Mouse (Mus musculus) left cerebral cortex, adult 8-10 months (tissue): ENCODE data around the gene B4galt2. TPM values are rescaled to one million over a fixed set of nuclear protein-coding genes. Genes with fewer than 3 reads are reported as not detected.

Experiments used
- DNase-seq, 2 experiments: peaks; one replicate each; pipeline ENCODE4 v3.0.0; 2022; ENCODE audit warnings: low spot score in 2 of 2
- total RNA-seq, 4 experiments: library from RNA; stranded (reverse); gene quantifications; 2 replicates each; pipeline ENCODE4 v1.2.4; 2022

The B4galt2 gene
- 10 to 100 TPM; 73.0 to 85.0 (median 79.7) TPM for total RNA-seq

DNA sequence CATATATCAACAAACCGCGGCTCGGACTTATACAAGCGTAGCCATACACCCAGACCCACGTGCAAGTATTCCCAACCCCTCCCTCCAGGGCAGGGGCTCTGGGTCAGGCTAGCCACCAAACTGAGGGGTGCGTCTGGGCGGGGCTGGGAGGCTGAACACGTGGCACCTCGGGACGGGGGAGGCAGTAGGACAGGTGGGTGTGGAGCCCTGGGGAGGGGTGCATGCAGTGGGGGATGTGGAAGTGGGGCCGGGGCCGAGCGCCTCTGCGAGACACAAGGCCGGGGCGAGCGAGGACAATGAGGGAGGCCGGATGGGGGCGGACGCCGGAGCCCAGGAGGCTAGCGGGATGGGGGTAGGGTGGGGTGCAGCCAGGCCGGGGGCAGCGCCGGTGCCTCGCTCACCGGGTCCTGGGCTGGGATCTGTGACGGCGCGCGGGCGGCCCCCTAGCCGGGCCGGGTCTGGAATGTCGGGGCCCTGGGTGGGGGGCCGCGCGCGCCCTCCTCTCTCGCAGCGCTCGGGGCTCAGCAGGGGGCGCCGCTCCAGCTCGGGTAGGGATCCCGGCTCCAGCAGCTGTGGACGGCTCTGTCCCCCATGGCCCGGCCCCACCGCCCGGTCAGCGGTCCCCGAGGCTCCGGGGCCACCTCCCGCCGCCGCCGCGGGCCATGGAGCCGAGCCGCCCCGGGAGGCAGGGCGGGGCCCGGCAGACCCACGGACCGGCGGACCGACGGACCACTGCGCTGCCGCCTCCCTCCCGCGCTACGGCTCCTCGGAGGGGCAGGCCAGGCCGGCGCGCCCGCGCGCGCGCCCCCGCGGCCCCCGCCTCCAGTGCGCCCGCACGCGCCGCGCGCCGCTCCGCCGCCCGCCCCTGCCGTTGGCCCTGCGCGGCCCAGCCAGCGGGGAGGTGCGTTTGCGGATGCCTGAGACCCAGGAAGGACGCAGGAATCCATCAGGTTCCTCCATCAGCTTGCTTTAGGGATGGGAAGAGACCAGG lies at the start of gene B4galt2:
Gene B4galt2 (minus strand): TSS at position 787 of the 991 bp plus-strand sequence.
- DNase-seq, result peak in 1 of 2 experiments; percentile 53

DNA sequence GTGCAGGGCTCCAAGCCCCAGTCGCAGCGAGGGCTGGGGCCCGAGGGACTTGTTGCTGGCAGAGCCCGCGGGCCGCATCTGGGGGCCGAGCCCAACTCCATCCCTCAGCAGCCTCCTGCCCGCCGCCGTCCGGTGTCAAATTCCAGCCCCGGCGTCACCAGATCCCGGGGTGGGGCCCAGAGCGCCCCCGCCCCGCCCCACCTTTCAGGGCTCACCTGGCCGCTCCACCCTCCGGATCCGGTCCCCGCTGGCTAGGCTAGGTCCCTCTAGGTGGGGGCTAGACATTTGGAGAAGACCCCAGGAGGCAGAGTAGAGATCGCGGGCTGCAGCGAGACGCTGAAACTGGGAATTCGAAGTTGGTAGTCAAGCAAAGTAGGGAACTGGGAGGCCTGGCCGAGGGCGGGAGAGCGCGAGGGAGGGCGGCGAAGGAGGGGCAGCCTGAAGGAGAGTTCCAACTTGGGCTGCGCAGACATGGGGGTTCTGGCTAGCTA lies 46.1 kb upstream of the B4galt2 start, which contains the start of gene Artn:
Gene Artn (minus strand): TSS at position 373 of the 491 bp plus-strand sequence.
- DNase-seq, result no peak

DNA sequence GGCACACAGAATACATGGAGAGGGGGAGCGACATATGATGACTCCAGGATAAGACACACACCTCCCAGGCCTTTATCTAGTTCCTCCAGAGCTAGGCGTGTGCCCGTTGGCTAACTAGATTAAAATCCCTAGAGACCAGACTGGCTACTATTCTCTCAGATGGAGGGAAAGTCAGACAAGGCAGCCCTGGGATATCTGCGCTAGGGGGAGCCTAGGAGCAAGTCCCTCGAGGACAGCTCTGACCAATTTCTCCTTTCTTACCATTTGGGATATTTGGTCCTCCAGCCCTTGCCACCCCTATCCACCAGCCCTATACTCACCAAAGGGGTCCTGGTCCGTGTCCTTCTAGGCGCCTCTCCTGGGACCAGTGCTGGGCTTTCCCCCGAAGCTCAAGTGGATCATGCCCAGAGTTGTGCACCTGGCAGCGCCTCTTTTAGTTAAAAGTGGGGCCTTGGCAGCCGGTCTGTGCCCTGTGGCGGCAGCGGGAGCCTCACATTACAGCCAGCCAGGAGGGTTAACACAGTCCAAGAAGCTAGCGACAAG lies 45.5 kb upstream of the B4galt2 start:
- no peak for DNase-seq

DNA sequence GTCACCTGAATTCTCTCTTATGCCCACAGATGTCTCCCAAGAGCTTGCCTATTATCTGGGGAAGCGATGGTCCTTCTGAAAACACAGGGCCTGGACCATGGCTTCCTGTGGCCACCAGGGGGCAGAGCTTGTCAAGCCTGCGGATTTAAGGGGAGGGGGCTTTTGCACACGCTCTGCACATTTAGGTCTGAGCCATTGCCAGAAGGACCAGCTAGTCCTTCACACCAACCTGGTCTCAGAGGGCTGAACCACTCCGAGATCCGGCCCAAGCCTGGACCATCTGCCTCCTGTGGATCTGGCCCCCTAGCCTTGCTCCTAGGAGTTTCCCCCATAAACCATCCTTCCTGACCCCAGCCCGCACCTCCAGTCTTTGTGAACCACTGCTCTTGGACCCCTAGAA lies 44.9 kb upstream of the B4galt2 start:
- no peak for DNase-seq

DNA sequence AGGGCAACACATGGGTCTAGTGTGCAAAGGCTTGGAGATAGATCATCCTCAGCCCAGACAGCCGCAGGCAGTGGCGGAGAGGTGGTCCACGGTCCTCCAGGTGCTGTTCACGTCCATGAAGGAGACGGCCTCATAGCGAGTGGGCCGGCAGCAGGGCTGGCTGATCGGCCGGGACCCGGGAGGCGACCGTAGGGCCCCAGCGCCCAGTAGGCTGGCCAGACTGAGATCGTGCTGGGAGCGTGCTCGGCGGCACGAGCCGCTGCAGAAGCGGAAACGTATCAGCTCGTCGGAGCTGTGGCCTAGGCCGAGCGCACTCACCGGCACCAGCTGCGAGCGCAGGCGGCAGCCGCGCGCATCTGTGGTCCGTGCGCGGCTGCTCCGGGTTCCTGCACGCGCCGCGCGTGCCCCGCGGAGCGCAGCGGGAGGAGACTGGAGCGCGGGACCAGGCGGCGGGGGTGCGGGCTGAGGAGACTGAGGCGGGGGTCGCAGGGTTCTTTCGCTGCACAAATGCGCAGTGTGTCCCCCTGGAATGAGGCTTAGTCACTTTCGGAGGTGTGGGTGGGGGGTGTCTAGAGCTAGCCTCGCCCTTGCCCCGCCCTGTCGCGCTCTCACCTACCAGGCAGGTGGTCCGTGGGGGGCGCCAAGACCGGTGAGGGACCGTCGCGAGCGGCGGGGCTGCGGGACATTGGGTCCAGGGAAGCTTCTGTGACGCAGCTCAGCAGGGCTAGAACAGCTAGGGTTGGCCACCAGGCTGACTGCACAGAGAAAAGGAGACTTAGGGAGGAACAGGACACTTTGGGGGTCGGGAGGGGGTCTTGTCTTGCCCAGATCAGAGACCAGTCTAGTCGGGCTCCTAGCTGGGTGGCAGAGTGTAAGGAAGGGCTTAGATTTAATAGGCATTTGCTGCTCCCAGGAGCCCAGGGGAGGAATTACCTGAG lies 43.5 kb upstream of the B4galt2 start:
- peak in 1 of 2 experiments; percentile 61 for DNase-seq

DNA sequence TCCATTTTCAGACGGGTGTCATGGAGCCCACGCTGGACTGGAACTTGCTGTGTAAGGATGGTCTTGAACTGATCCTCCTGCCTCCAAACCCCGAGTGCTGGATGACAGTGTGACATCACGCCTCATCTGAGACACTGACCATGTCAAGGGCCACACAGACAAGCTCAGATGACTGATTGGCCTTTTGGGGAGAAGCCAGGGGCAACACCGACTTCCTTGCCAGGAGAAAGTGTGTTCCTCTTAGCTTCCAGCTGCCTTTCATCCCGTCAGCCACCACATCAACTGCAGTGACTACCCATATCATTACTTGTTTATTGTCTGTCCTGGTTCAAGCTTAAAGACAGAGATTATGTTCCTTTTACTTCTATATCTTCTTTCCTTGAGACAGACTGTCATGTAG lies 41.6 kb upstream of the B4galt2 start:
- no peak for DNase-seq

DNA sequence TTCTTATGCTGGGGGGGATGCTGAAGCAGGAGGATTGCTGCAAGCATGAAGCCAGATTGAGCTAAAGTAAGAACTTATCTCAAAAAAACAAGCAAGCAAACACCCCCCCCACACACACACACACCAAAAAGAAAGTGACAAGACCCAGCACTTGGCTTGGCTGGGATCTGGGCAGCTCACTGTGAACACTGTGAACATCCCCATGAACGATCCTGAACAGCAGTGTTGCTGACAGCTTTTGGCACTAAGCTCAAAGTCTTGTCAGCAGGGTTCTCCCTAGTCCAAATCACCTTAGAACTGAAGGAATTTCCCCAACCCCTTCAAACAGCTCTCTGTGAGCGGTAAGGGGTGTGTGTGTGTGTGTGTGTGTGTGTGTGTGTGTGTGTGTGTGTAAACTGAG lies 40.2 kb upstream of the B4galt2 start:
- DNase-seq, result no peak

DNA sequence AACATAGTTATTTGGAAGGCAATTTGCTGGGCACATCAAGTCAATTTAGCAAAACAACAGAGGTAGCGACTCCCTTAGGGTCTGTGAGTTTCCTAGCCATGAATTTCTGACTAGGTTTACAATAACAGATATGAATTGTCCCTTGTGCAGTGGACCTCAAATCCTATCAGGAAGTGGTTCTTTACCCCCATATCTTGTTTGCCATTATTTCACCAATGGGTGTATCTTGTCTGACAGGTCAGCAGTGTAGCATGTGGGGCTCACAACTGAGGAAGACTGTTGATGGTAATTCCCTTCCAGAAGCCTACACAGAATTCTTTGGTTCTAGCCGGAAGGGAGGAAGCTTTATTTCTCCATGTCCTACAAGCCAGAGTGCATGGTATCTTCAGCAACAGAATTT lies 38.1 kb upstream of the B4galt2 start:
- DNase-seq, result no peak

DNA sequence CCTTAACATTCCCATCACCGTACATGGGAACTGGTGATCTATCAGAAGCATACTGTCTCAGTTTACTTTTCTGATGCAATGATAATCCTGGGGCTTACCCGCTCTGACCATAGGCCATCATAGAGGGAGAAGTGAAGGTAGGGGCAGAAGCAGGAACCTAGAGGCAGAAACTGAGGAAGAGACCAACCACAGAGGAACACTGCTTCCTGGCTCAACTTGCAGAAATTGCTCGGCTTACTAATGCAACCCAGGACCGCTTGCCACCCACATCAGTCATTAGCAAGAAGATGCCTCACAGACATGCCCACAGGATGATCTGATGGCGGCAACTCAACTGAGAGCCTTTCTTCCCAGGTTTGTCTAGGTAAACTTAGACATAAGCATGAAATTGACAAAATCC lies 35.5 kb upstream of the B4galt2 start:
- no peak for DNase-seq

DNA sequence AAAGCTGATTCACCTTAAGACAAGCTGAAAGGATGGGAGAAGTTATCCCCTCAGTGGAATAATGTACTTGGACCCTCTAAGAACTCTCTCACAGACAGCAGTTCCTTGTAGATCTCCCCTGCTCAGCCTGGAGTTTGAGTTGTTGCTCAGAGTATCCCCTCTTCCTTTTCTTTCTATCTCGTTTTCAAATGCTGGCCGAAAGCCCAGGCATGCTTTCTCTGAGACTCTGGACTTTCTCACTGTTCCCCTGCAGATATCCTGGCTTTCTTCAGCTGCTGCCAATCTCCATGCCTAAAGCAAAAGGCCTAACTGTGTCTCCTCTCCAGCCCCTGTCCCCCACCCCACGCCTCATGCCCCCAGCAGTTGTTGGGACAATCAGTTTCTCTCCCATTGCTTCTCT lies 35.0 kb upstream of the B4galt2 start:
- DNase-seq, result no peak

DNA sequence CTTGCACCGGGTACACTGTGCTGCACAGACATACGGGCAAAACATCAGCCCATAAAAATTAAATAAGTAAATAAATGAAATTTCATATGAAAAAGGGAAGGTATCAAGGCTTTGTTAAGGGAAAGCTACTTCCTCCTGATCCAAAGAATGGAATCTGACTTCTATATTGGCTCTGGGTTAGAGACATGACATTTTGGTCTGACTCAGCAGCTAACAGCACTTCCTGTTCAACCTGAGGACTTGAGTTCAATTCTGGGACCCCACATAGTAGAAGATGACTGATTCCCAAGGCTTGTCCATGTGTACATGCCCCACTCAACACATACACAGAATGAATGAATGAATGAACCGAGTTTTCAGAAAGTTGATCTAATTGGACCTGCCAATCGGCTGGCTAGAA lies 34.6 kb upstream of the B4galt2 start:
- DNase-seq, result no peak

DNA sequence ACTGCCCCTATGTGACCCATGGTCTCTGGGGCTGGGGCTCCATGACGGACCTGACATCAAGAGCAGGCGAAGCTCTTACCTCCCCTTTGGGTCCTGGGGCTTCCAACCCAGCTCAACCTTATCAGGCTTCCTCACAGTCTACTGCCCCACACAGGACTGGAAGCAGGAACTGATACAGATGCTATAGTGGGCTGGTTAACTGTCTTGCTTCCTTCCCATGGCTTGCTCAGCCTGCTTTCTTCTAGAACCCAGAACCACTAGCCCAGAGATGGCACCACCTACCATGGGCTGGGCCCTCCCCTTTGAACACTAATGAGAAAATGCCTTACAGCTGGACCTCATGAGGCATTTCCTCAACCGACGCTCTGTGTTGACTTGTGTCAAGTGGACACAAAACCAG lies 34.1 kb upstream of the B4galt2 start:
- no peak for DNase-seq

DNA sequence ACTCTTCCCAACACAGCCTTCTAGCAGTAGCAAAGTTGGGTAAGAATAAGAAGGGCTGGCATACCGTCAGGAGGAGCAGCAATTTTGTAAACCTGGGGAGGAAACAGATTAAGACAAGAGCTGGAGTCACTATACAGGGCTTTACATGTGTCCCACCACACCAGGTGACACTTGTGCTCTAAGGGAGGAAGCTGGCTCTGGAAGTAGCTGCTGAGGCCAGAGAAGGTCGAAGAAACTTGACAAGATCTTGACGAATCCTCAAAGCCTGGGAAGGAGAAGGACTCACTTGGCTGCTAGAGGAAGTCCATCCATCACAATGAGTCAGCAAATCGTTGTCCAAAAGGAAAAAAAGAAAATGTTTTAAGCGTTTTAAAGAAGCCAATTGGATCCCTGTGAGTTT lies 33.1 kb upstream of the B4galt2 start:
- DNase-seq, result no peak

DNA sequence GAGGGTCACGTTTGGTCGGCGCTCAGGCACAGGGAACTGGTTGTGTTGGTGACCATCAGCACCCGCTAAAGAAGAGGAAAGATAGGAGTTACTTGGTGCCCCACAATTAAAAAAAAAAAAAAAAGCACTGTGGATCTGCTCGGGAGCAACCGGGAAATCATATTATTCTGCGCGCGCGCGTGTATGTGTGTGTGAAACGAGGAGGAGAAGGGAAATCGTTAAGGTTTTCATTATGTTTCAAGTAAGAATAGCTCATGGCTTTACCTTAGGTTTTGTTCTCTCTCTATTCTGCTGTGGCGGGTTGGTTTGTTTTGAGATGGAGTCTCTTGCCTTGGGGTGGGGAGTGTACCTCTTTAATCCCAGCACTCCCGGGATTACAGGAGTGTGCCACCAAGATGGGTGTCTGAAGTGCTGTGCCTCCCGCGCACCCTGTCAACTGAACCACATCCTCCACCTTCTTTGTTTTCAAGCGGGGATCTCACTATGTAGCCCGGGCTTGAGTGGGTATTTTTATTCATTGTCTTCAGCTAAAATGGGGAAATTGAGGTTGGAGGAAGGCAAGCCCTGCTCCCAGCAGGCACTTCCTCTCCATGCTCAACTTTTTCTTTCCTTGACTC lies 32.3 kb upstream of the B4galt2 start:
- peak in 1 of 2 experiments; percentile 31 for DNase-seq

DNA sequence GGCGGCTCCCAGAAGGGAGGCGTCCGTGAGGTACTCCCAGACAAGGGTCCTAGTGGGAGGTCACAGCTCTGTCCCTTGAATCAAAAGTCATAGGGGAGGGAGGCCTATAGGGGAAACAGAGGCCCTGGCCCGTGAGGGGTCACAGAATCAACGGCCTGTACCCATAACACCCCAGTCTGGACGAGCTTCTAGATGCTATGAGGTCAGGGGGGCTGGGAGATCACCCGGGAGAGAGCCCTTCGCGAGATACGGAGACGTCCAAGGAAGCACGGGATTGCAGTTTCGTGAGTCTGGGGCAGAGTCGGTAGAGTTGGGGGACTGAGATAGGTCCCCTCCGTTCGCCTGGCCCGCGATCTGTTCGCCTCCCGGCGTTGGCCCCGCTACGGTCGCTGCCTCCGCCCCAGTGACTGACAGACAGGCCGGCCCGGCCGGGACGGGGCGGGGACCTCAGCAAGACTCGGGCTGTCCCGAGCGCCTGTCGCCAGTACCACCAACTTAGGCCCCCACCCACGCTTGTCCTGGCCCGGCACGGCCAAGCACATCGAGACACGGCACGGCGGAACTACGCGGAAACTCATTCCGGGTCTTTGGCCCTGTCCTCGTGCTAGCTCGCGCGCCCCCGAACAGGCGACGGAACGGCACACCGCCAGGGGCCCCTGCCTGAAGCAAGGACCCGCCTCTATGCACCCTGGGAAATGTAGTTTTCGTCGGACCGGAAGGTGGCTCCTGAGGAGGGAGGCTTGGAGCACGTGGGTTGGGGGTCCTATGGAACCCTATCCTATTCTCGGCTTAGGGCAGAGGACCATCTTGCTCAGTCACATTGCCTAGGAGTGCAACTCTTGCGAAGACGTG lies 31.5 kb upstream of the B4galt2 start, which contains the start of gene Ipo13:
Gene Ipo13 (minus strand): TSS at position 409 of the 852 bp plus-strand sequence.
- DNase-seq, result peak; percentile 91 to 95

DNA sequence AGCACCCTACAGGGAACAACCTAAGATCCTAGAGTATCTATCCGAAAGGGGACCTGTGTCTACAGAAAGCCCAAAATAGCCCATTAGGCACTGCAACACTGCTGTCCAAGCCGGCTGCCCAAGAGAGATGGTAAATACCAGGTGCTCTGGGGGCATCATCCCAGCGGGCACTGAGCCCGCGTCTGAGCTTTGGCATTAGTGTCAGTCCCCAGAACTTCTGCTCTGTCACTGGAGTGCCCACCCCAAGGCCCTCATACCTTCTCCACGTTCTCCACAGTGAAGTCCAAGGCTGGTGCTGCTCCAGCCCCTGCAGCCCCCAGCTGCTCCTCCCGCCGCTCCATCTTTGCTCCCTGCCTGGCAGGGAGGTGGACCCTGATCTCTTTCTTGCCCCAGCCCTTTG lies 30.7 kb upstream of the B4galt2 start:
- DNase-seq, result peak in 1 of 2 experiments; percentile 36

DNA sequence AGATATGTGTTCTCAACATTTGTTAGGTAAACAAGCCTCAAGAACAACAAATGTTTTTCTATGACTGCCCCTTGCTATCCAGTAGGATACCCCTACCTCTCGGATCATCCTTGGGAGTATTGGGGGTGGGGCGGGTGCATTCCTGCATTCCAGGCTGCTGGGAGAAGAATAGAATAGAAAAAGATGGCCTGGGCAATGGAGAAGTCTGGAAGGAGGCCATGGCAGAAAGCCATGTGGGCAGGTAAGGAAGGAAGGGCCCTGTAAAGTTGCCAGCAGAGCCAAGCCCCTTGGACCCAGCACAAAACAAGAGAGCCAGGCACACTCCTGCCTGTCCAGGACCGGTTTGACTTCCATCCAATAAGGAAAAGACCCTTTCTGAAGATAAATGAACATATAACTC lies 30.1 kb upstream of the B4galt2 start:
- DNase-seq, result peak in 1 of 2 experiments; percentile 33

DNA sequence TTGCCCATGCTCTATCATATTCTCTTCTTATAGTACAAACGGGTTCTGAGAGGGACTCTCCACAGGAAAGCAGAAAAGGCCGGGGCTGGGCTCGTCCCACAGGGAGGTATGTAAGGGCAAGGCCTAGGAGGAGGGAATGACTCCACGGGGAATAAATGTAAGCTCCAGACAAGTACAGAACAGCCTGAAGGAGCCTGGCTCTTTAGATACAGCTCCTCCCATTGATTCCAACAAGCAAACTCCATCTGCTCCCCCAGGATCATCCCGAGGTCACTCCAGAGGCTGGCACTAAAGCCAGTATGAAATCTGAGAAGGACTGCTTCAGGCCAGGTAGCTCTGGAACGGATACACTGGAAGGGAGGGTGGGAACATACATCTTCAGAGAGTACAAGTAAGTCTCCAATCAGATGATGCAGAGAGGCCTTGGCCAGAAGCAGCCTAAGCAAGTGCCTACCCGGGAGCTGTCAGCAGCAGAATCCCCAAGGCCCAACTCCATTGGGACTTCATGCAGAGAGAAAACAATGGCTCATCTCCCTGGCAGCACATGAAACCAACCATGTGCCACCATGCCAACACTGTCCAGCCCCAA lies 29.5 kb upstream of the B4galt2 start:
- DNase-seq, result no peak

DNA sequence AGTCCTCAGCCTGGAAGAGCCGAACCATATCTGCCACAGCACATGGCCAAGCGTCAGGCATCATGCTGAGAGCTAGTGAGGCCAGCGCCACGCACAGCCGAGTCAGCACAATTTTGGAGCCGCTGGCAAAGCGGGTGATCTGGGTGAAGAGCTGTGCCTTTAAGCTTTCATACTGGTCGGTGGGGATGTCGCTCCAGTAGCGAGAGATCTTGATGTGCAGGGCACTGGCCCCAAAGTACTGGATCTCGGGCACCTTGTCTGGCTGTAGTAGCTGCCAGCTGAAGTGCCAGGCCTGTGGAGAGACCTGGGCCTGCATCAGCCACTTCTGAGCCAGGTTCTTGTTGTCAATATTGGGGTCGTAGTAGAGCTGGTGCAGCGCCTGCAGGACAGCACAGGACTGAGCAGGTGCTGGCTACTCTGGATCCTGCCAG lies 28.9 kb upstream of the B4galt2 start:
- no peak for DNase-seq
